8 mouse cellular contexts compared by ENCODE assay signal in the genomic region with DNA sequence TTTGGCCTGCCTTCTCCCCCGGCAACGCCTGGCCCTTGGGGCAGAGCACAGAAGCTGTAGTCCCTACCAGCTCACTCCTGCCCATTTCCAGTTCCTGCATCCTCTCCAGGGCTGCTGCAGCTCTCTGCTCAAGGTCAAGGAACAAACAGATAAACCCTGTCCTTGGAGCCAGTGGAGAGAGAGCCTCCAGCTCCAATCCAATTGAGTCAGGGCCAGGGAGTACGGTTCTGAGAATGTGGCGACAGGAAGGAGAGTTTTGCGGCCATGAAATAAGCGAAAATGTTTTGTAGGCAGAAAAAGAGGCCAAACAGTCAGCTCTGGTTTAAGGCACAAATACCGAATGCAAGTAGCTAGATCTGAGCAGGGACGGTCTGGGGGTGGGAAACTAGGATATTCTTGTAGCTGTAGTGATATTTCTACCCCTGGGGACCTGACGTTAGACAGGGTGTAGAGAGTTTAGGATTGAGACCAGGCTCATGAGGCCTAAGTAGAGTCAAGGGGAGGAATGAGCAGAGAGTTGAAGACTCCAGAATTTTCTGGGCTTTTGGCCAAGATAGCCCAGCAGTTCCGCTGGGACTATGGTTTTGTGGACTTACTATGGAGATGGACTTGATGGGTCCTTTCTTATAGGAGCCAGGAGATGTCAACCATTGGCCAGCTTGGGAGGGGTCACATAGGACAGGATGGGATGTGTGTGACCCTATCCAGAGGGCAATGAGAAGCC.
DNase-seq lines count a peak whose midpoint lies in the region; ATAC-seq and TF ChIP-seq lines count a peak whose summit lies in the region.

No protein-coding gene starts in this region.

- no peak for ATAC-seq in limb, embryonic 14.5 days (ENCODE audit: low FRiP score, low read depth)
- ATAC-seq in neural tube, embryonic 13.5 days (ENCODE audit: low read depth) = no peak
- ATAC-seq in megakaryocyte progenitor cell, adult 5-6 weeks (replicated peaks; ENCODE audit: poor library complexity) = no peak

- H3K4me2 ChIP-seq in limb, embryonic 14.5 days (replicated peaks; ENCODE audit: low read depth, low read length, severe bottlenecking) = no peak overlapping the region
- no peak overlapping the region for H3K4me2 ChIP-seq in neural tube, embryonic 13.5 days

- H3K36me3 ChIP-seq in forebrain, embryonic 10.5 days (replicated peaks) = no peaks in the 10 kb centered on the region
- H3K36me3 ChIP-seq in limb, embryonic 14.5 days (ENCODE audit: control insufficient read depth, insufficient read depth, low read length) = no peaks in the 10 kb centered on the region
- H3K36me3 ChIP-seq in neural tube, embryonic 13.5 days = no peaks in the 10 kb centered on the region

- no peak overlapping the region for H3K9ac ChIP-seq in limb, embryonic 14.5 days (ENCODE audit: low read depth, low read length, severe bottlenecking)
- H3K9ac ChIP-seq in neural tube, embryonic 13.5 days = peak overlapping the region; percentile 41; the same call in 1 of the 2 replicates

- H3K4me1 ChIP-seq in forebrain, embryonic 10.5 days = peaks cover 79% of the 10 kb centered on the region
- H3K4me1 ChIP-seq in limb, embryonic 14.5 days (ENCODE audit: control insufficient read depth, insufficient read depth, low read length) = peaks cover 33% of the 10 kb centered on the region
- peaks cover 48% of the 10 kb centered on the region for H3K4me1 ChIP-seq in neural tube, embryonic 13.5 days (replicated peaks)

- H3K27ac ChIP-seq in forebrain, embryonic 10.5 days = peak overlapping the region; percentile 85
- H3K27ac ChIP-seq in limb, embryonic 14.5 days (replicated peaks; ENCODE audit: low read depth, low read length) = peak overlapping the region; percentile 34
- H3K27ac ChIP-seq in neural tube, embryonic 13.5 days (replicated peaks) = peak overlapping the region; percentile 71

- peaks cover 2% of the 10 kb centered on the region for H3K9me3 ChIP-seq in forebrain, embryonic 10.5 days
- H3K9me3 ChIP-seq in limb, embryonic 14.5 days (ENCODE audit: control insufficient read depth, low read length) = peaks cover under 1% of the 10 kb centered on the region; the same call in 1 of the 2 replicates
- H3K9me3 ChIP-seq in neural tube, embryonic 13.5 days = peaks cover 2% of the 10 kb centered on the region; the same call in 1 of the 2 replicates

- TF ChIP-seq POLR2A in limb, embryonic 14.5 days (IDR thresholded peaks at IDR 0.05; ENCODE audit: borderline replicate concordance, extremely low read depth, insufficient read depth, insufficient read length) = no peak

- 83% methylated on average over 10 of the region's 10 CpGs for WGBS in forebrain, embryonic 10.5 days
- 45% methylated on average over 10 of the region's 10 CpGs for WGBS in limb, embryonic 14.5 days
- 72% methylated on average over 10 of the region's 10 CpGs for WGBS in neural tube, embryonic 13.5 days

- peaks cover 18% of the 10 kb centered on the region for H3K27me3 ChIP-seq in forebrain, embryonic 10.5 days (ENCODE audit: poor library complexity, severe bottlenecking)
- no peaks in the 10 kb centered on the region for H3K27me3 ChIP-seq in limb, embryonic 14.5 days (ENCODE audit: control insufficient read depth, insufficient read depth, low read length)
- no peaks in the 10 kb centered on the region for H3K27me3 ChIP-seq in neural tube, embryonic 13.5 days

- peak; percentile 92 for DNase-seq in adipocyte (ENCODE audit: low spot score)
- no peak for DNase-seq in forebrain, embryonic 10.5 days (ENCODE audit: extremely low spot score, low spot score)
- DNase-seq in heart, postnatal 4 days = peak; percentile 65
- DNase-seq in limb, embryonic 14.5 days (ENCODE audit: low spot score) = peak; percentile 42
- DNase-seq in urinary bladder, adult 2 months (ENCODE audit: low spot score) = no peak
- no peak for DNase-seq in layer of hippocampus, adult 9-11 months

- H3K4me3 ChIP-seq in forebrain, embryonic 10.5 days = no peak overlapping the region
- no peak overlapping the region for H3K4me3 ChIP-seq in limb, embryonic 14.5 days (replicated peaks; ENCODE audit: low read length)
- no peak overlapping the region for H3K4me3 ChIP-seq in neural tube, embryonic 13.5 days

Comparison
In these comparisons a context has a peak if more than half of its experiments do, and no peak if none do; other contexts are left out.
1. DNase-seq: peak in adipocyte (single experiment), heart, postnatal 4 days (single experiment) and limb, embryonic 14.5 days (single experiment); none in forebrain, embryonic 10.5 days (single experiment), urinary bladder, adult 2 months (single experiment) and layer of hippocampus, adult 9-11 months (single experiment).
2. H3K27ac ChIP-seq: peak in every context shown above with its lines; median percentile 85 in forebrain, embryonic 10.5 days; 71 in neural tube, embryonic 13.5 days; 34 in limb, embryonic 14.5 days.